21 mouse cellular contexts compared by ENCODE assay signal in the genomic region with DNA sequence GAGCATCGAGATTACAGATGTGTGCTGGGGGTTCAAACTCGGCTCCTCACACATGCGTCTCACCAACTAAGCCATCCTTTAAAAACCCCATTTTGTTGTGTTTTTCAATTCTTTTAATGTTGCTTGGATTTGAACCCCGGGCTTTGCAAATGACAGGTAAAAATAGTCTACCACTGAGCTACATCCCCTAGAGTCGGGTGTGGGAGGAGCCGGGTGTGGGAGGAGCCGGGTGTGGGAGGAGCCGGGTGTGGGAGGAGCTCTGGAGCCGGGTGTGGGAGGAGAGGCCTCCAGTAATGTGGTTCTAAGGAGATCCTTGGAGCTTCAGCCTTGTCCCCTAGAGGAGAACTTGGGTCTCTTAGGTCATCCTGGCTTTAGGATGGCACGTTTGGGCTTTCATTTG.
"Had no signal": no experiment of that assay in that cellular context is flagged by ENCODE, and none has a peak within 500 bp of the region (broad histone marks: within the 10 kb centered on the region; RNA-seq: fewer than 3 reads in every experiment).

No protein-coding gene starts in this region.

- H3K27ac ChIP-seq: kidney, embryonic 15.5 days; limb, embryonic 12.5 days; limb, embryonic 15.5 days; liver, embryonic 14.5 days; macrophage; midbrain, embryonic 10.5 days; midbrain, embryonic 13.5 days; neural tube, embryonic 13.5 days; stomach, embryonic 15.5 days had no signal

- H3K9ac ChIP-seq: kidney, embryonic 15.5 days; limb, embryonic 12.5 days; limb, embryonic 15.5 days; liver, embryonic 14.5 days; liver, postnatal 0 days; lung, embryonic 14.5 days; midbrain, embryonic 13.5 days; neural tube, embryonic 13.5 days; stomach, embryonic 15.5 days had no signal

- ATAC-seq: liver, postnatal 0 days; midbrain, embryonic 13.5 days; midbrain, embryonic 16.5 days had no signal

- DNase-seq: kidney, postnatal 10 days; kidney, postnatal 36 days; left cerebral cortex, postnatal 4 days; liver, postnatal 0 days; lung, embryonic 14.5 days; retina, postnatal 1 day; right cerebral cortex, postnatal 25 days; spleen, adult 18-20 months; thymus, postnatal 36 days had no signal

- H3K9me3 ChIP-seq: limb, embryonic 12.5 days; limb, embryonic 15.5 days; midbrain, embryonic 10.5 days; midbrain, embryonic 13.5 days; neural tube, embryonic 13.5 days; stomach, embryonic 15.5 days had no signal

- H3K27me3 ChIP-seq: kidney, embryonic 15.5 days; limb, embryonic 12.5 days; limb, embryonic 15.5 days; midbrain, embryonic 13.5 days; neural tube, embryonic 13.5 days; stomach, embryonic 15.5 days had no signal

- H3K4me1 ChIP-seq: stomach, embryonic 15.5 days had no signal

- H3K36me3 ChIP-seq: limb, embryonic 12.5 days; limb, embryonic 15.5 days; midbrain, embryonic 10.5 days; midbrain, embryonic 13.5 days; neural tube, embryonic 13.5 days; stomach, embryonic 15.5 days had no signal

- H3K4me3 ChIP-seq: kidney, embryonic 15.5 days; limb, embryonic 12.5 days; limb, embryonic 15.5 days; midbrain, embryonic 10.5 days; midbrain, embryonic 13.5 days; myocyte; neural tube, embryonic 13.5 days; stomach, embryonic 15.5 days had no signal

- H3K4me2 ChIP-seq: kidney, embryonic 15.5 days; limb, embryonic 12.5 days; limb, embryonic 15.5 days; liver, embryonic 11.5 days; lung, embryonic 14.5 days; midbrain, embryonic 13.5 days; neural tube, embryonic 13.5 days; stomach, embryonic 15.5 days had no signal
